Mouse (Mus musculus): Measurements from ENCODE around the gene Sptssa. TPM values are rescaled to one million over a fixed set of nuclear protein-coding genes. Genes with fewer than 3 reads are reported as not detected.
"Not testable (repeated sequence)": the region's sequence is repeated elsewhere in the genome, so short reads cannot be mapped to it uniquely, and the experiment has no call there.

Sptssa gene
- polyA plus RNA-seq, 1 experiment from 2014 or later: 182 TPM

- no peak overlapping the region for H3K9ac ChIP-seq
- WGBS: 76% methylated on average over 4 of the region's 4 CpGs
- H3K4me2 ChIP-seq: no peak overlapping the region
- ATAC-seq: no peak
- H3K27me3 ChIP-seq: no peaks in the 10 kb centered on the region
- H3K27ac ChIP-seq: no peak overlapping the region
- no peaks in the 10 kb centered on the region for H3K4me1 ChIP-seq
- H3K36me3 ChIP-seq (ENCODE audit: poor library complexity, severe bottlenecking): peaks cover 59% of the 10 kb centered on the region
- H3K4me3 ChIP-seq: no peak overlapping the region
- no peaks in the 10 kb centered on the region for H3K9me3 ChIP-seq (replicated peaks)
Measured at GRCm38 (mm10) chr12:54671262-54671661, 14.9 kb upstream of the Sptssa start.

DNA sequence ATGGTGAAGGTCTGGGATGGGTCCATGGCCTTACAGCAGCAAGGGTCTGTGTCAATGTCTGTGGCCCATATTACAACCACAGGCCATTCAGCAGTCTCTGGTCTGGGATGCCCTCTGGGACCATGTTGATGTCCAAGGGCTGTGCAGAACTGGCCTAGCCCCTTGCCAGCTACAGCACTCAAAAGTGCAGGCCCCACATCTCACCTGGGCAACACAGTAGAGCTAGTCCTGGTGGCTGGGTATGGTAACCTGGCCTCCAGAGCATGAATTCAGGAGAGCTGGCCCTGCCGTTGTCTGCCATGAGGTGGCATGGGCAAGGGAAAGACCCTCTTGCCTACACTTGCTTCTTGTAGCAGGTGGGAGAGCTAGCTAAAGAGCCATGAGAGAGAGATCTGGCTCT lies 11.8 kb upstream of the Sptssa start:
- H3K4me3 ChIP-seq: no peak overlapping the region
- H3K4me1 ChIP-seq: no peaks in the 10 kb centered on the region
- no peak overlapping the region for H3K4me2 ChIP-seq
- no peak for ATAC-seq
- peaks cover 38% of the 10 kb centered on the region for H3K36me3 ChIP-seq (ENCODE audit: poor library complexity, severe bottlenecking)
- no peak overlapping the region for H3K9ac ChIP-seq
- no peaks in the 10 kb centered on the region for H3K27me3 ChIP-seq
- no peaks in the 10 kb centered on the region for H3K9me3 ChIP-seq (replicated peaks)
- WGBS: 100% methylated on average over 1 of the region's 1 CpGs
- no peak overlapping the region for H3K27ac ChIP-seq

DNA sequence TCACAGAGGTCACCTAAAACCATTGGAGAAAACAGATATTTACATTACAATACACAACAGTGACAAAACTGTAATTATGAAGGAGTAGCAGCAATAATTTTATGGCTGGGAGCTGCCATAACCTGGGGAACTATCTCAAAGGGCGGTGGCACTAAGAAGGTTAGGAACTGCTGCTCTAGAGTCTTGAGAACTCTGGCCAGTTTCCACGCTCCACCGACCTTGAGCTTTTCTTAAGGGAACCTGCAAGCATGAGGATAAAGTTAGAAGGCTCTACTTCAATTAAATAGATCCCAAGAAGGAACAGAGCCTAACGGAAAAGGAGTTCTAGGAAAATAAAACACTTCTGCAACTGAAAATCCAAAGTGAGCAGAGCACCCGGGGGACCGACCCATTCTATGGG lies 9.2 kb upstream of the Sptssa start:
- Histone ChIP-seq H3K27ac (no peak overlapping the region), H3K4me1 (no peaks in the 10 kb centered on the region), H3K4me2 (no peak overlapping the region), H3K4me3 (no peak overlapping the region), H3K9ac (no peak overlapping the region), H3K27me3 (no peaks in the 10 kb centered on the region), H3K9me3 (replicated peaks) (no peaks in the 10 kb centered on the region), H3K36me3 (ENCODE audit: poor library complexity, severe bottlenecking) (peaks cover 15% of the 10 kb centered on the region)
- ATAC-seq: no peak
- 80% methylated on average over 6 of the region's 6 CpGs for WGBS

- not testable (repeated sequence) for H3K9me3 ChIP-seq (replicated peaks); H3K27ac ChIP-seq; H3K4me1 ChIP-seq; H3K27me3 ChIP-seq; H3K4me2 ChIP-seq; ATAC-seq; H3K9ac ChIP-seq; H3K4me3 ChIP-seq; H3K36me3 ChIP-seq (ENCODE audit: poor library complexity, severe bottlenecking)
- WGBS: 79% methylated on average over 5 of the region's 5 CpGs
Measured at GRCm38 (mm10) chr12:54661470-54661869, 5.1 kb upstream of the Sptssa start.

GRCm38 (mm10) chr12:54659901-54660300 lies 3.5 kb upstream of the Sptssa start:
- Histone ChIP-seq H3K27me3 (no peaks in the 10 kb centered on the region), H3K4me3 (no peak overlapping the region), H3K4me1 (peaks cover 13% of the 10 kb centered on the region), H3K36me3 (ENCODE audit: poor library complexity, severe bottlenecking) (no peaks in the 10 kb centered on the region), H3K27ac (no peak overlapping the region), H3K4me2 (no peak overlapping the region), H3K9ac (no peak overlapping the region), H3K9me3 (replicated peaks) (no peaks in the 10 kb centered on the region)
- 84% methylated on average over 3 of the region's 3 CpGs for WGBS
- ATAC-seq: no peak

GRCm38 (mm10) chr12:54658425-54659092 lies 2.2 kb upstream of the Sptssa start:
- H3K27me3 ChIP-seq: no peaks in the 10 kb centered on the region
- no peak overlapping the region for H3K4me2 ChIP-seq
- H3K9me3 ChIP-seq (replicated peaks): no peaks in the 10 kb centered on the region
- H3K36me3 ChIP-seq (ENCODE audit: poor library complexity, severe bottlenecking): no peaks in the 10 kb centered on the region
- H3K4me1 ChIP-seq: peaks cover 25% of the 10 kb centered on the region
- 85% methylated on average over 7 of the region's 7 CpGs for WGBS
- ATAC-seq: no peak
- no peak overlapping the region for H3K9ac ChIP-seq
- H3K4me3 ChIP-seq: no peak overlapping the region
- H3K27ac ChIP-seq: no peak overlapping the region

DNA sequence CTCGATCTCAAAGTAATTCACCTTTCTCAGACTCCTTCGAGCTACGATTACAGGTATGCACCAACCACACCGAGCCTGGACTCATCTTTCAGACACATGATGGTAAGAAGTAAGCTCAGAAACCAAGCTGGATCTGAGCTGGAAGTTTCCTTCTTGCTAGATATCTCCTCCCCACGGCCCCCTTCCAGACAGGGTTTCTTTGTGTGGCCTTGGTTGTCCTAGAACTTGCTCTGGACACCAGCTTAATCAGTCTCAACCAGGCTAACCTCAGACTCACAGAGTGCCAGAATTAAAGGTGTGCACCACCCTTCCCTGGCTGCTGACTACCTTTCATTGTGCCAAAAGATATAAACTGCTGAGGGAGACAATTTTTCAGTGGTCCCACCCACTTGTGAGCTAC lies 1.6 kb upstream of the Sptssa start:
- Histone ChIP-seq H3K9ac (no peak overlapping the region), H3K4me3 (no peak overlapping the region), H3K27ac (no peak overlapping the region), H3K4me1 (peaks cover 25% of the 10 kb centered on the region), H3K4me2 (no peak overlapping the region), H3K9me3 (replicated peaks) (no peaks in the 10 kb centered on the region), H3K36me3 (ENCODE audit: poor library complexity, severe bottlenecking) (no peaks in the 10 kb centered on the region), H3K27me3 (no peaks in the 10 kb centered on the region)
- 92% methylated on average over 5 of the region's 5 CpGs for WGBS
- no peak for ATAC-seq

DNA sequence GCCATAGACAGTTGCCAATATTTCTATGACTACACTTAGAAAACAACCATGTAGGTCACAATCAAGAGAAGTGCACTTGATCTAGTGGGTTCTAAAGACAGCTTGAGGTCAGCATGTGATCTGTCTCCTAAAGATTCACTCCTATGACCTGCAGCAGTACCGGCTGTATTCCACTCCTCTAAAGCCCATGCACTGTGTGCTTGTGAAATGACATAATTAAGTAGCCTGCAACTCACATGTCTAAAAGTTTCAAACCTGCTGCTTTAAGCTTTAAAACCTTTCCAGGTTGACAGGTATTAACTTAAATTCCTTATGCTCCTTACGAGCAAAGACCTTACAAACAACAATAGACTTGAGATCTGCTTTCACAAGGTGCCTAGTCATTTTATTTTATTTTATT lies 853 bp upstream of the Sptssa start:
- Histone ChIP-seq H3K27ac (no peak overlapping the region), H3K9ac (no peak overlapping the region), H3K4me2 (peak overlapping the region; percentile 59), H3K36me3 (ENCODE audit: poor library complexity, severe bottlenecking) (no peaks in the 10 kb centered on the region), H3K27me3 (no peaks in the 10 kb centered on the region), H3K4me1 (peaks cover 25% of the 10 kb centered on the region), H3K9me3 (replicated peaks) (no peaks in the 10 kb centered on the region), H3K4me3 (peak overlapping the region; percentile 62; the same call in 1 of the 2 replicates)
- ATAC-seq: no peak
- WGBS: 58% methylated on average over 2 of the region's 2 CpGs

- H3K4me1 ChIP-seq: peaks cover 25% of the 10 kb centered on the region
- no peaks in the 10 kb centered on the region for H3K27me3 ChIP-seq
- no peaks in the 10 kb centered on the region for H3K9me3 ChIP-seq (replicated peaks)
- peak; percentile 52 for ATAC-seq
- peak overlapping the region; percentile 62 for H3K4me3 ChIP-seq
- peak overlapping the region; percentile 74 for H3K9ac ChIP-seq
- WGBS: under 1% methylated on average over 22 of the region's 22 CpGs
- peak overlapping the region; percentile 59 for H3K4me2 ChIP-seq
- H3K27ac ChIP-seq: peak overlapping the region; percentile 74
- H3K36me3 ChIP-seq (ENCODE audit: poor library complexity, severe bottlenecking): no peaks in the 10 kb centered on the region
Measured at GRCm38 (mm10) chr12:54656039-54656395, 356 bp downstream of the Sptssa start.

DNA sequence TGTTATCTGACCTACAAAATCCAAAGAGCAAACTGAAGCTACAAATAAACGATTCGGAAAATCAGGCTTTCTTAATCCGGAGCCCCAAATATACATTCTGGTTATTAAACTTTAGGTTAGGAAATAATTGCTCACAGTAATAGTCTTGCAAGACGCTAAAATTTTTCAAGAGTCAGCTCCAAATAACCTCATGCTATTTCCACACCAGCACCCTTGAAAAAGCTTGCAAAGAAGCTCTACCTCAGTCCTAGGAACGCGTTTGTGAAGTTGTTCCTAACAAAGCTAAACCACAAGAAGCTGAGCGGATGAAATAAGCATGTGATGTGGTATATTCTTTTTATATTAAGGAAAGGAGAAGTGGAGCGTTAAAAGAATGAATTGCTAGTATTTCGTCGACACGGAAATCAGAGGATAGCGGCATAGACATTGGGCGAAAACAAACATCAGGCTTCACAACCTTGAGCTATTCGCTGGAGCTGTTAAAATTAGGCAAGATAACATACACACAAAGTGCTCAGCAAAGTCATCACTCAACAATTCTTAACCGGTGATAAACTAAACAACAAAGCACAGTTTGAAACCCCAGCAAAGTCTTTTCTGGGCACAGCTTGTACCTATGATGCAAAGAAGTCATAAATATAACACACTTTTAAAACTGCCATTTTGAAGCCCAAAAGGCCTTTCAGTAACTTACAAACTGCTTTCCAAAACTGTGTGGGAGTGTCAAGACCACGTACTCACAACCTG lies 908 bp downstream of the Sptssa start:
- H3K4me2 ChIP-seq: peak overlapping the region; percentile 59
- 19% methylated on average over 16 of the region's 16 CpGs for WGBS

DNA sequence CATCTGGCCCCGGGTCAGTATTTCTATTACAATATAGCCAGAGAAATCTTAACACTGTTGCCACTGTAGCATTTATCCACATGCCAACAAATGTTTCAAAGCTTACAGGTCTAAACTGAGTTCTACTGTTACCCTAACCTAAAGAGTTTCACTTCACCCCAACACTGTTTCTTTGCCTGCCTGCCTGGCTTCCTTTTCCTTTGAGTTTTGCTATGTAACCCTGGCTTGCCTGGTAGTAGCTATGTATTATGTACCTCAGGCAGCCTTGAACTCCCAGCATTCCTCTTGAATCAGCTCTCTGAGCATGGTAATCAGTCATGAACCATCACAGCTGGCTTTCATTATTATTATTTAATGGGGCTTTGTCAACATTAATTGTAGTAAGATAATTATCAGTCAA lies 1.6 kb downstream of the Sptssa start:
- WGBS: 67% methylated on average over 1 of the region's 1 CpGs
- peaks cover 9% of the 10 kb centered on the region; the same call in 1 of the 2 replicates for H3K36me3 ChIP-seq (ENCODE audit: poor library complexity, severe bottlenecking)
- H3K4me2 ChIP-seq: peak overlapping the region; percentile 59
- no peak overlapping the region for H3K27ac ChIP-seq
- no peak for ATAC-seq
- H3K4me1 ChIP-seq: peaks cover 25% of the 10 kb centered on the region
- H3K4me3 ChIP-seq: peak overlapping the region; percentile 62; the same call in 1 of the 2 replicates
- no peaks in the 10 kb centered on the region for H3K27me3 ChIP-seq
- peak overlapping the region; percentile 74; the same call in 1 of the 2 replicates for H3K9ac ChIP-seq
- H3K9me3 ChIP-seq (replicated peaks): no peaks in the 10 kb centered on the region

More for the DNA sequence above, 908 bp downstream of the Sptssa start:
- Histone ChIP-seq H3K27me3 (no peaks in the 10 kb centered on the region), H3K4me3 (peak overlapping the region; percentile 62), H3K27ac (peak overlapping the region; percentile 74), H3K36me3 (ENCODE audit: poor library complexity, severe bottlenecking) (peaks cover 2% of the 10 kb centered on the region; the same call in 1 of the 2 replicates), H3K9ac (peak overlapping the region; percentile 74), H3K9me3 (replicated peaks) (no peaks in the 10 kb centered on the region), H3K4me1 (peaks cover 25% of the 10 kb centered on the region)
- ATAC-seq: no peak

DNA sequence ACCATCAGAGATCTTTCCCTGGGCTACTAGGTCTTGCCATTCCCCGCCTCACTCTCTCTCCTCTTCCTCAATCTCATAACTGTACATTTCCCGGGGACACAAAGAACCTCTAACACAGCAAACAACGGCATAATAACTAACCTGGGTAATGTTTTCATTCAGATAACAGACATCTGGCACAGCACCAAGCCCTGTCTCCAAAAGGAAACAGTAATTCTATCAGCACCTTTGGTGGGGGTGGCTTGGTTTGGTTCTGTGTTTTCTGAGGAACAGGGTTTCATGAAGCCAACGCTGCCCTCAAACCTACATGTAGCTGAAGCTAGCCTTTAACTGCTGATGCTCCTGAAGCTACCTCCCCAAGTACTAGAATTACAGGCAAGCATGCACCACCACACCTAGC lies 2.2 kb downstream of the Sptssa start:
- Histone ChIP-seq H3K9me3 (replicated peaks) (no peaks in the 10 kb centered on the region), H3K4me3 (no peak overlapping the region), H3K4me2 (peak overlapping the region; percentile 59), H3K9ac (no peak overlapping the region), H3K27me3 (no peaks in the 10 kb centered on the region), H3K36me3 (ENCODE audit: poor library complexity, severe bottlenecking) (peaks cover 9% of the 10 kb centered on the region; the same call in 1 of the 2 replicates), H3K27ac (no peak overlapping the region), H3K4me1 (peaks cover 25% of the 10 kb centered on the region)
- ATAC-seq: no peak
- 76% methylated on average over 4 of the region's 4 CpGs for WGBS

Measured in forebrain, embryonic 13.5 days (tissue).